Mouse (Mus musculus) thymus, adult 2 months (tissue): Measurements from ENCODE around the gene Gm3250.
"Not testable (repeated sequence)": the region's sequence is repeated elsewhere in the genome, so short reads cannot be mapped to it uniquely, and the experiment has no call there.

Experiments
- CTCF ChIP-seq: fragments of 200-500 bp; IDR thresholded peaks from 2 replicates; pipeline ENCODE4 v1.5.1; 2012; ENCODE audit warnings: mild to moderate bottlenecking, control low read depth, low read length, moderate library complexity, borderline replicate concordance; ENCODE audit not compliant: control insufficient read depth, poor library complexity, insufficient read depth; ENCODE audit errors: extremely low read depth
- POLR2A ChIP-seq: fragments of 200-500 bp; IDR thresholded peaks from 2 replicates; pipeline ENCODE4 v1.6.1; 2012; ENCODE audit warnings: mild to moderate bottlenecking, low read length, control low read depth, moderate library complexity; ENCODE audit not compliant: control insufficient read depth, poor library complexity, insufficient read depth; ENCODE audit errors: extremely low read depth

DNA sequence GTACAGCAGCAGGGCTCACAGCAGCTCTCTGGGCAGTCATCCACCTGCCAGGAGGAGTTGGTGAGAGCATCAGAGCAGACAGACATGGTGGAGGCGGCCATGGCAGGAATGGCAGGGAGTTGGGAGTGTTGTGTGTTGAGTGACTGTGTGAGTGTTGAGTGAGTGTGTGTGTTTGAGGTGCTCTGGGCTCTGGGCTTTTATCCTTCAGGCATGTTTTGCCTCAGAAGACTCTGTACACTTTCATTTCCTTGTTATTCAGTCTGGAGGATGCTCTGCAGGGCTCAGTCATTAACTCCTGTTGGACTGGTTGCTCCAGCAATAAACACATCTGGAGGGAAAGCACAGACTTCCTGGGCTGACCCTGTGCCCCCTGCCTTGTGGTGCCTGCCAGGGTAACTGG is 22.8 kb downstream of the Gm3250 start, which contains the start of gene Gm3233:
- not testable (repeated sequence) for TF ChIP-seq CTCF, POLR2A
